Mouse (Mus musculus) C2C12 (cell line): Measurements from ENCODE around the gene Cox8b.

ENCODE experiments used
- CEBPB ChIP-seq: IDR thresholded peaks from one replicate; pipeline ENCODE4 v1.6.1; 2011; ENCODE audit warnings: low read depth, mild to moderate bottlenecking, control low read depth, moderate library complexity
- CTCF ChIP-seq: IDR thresholded peaks from one replicate; pipeline ENCODE4 v1.5.1; 2011; ENCODE audit not compliant: control insufficient read depth, insufficient read depth, insufficient read length
- FOSL1 ChIP-seq: IDR thresholded peaks from one replicate; pipeline ENCODE4 v1.8.0; 2011; ENCODE audit warnings: mild to moderate bottlenecking, low read length; ENCODE audit not compliant: poor library complexity, insufficient read depth, severe bottlenecking
- MAX ChIP-seq: IDR thresholded peaks from one replicate; pipeline ENCODE4 v1.6.1; 2011; ENCODE audit warnings: mild to moderate bottlenecking, control low read depth
- MYOD1 ChIP-seq: IDR thresholded peaks from one replicate; pipeline ENCODE4 v1.6.1; 2011; ENCODE audit warnings: low read depth; ENCODE audit not compliant: control insufficient read depth, insufficient read length
- MYOG ChIP-seq: IDR thresholded peaks from one replicate; pipeline ENCODE4 v1.6.1; 2011; ENCODE audit not compliant: control insufficient read depth, insufficient read length; ENCODE audit errors: extremely low read depth
- USF1 ChIP-seq: IDR thresholded peaks from one replicate; pipeline ENCODE4 v1.6.1; 2011; ENCODE audit warnings: low read depth, mild to moderate bottlenecking, control low read depth, moderate library complexity

GRCm38 (mm10) chr7:140877364-140877763, 22.9 kb downstream of the Cox8b start:
- TF ChIP-seq CTCF (no peak), MAX (no peak), USF1 (no peak), FOSL1 (no peak), CEBPB (no peak), MYOD1 (no peak), MYOG (no peak)
